Mouse (Mus musculus): ENCODE data around the gene Ccdc121. TPM values are rescaled to one million over a fixed set of nuclear protein-coding genes. Genes with fewer than 3 reads are reported as not detected.
A peak's percentile ranks its signal among the peaks of the same experiment; 100 is the strongest.
"Not testable (repeated sequence)": the region's sequence is repeated elsewhere in the genome, so short reads cannot be mapped to it uniquely, and the experiment has no call there.

The Ccdc121 gene
- total RNA-seq, 2 experiments from 2014 or later = not detected

- ATAC-seq (replicated peaks; ENCODE audit: low FRiP score, low TSS enrichment, poor library complexity, severe bottlenecking) = no peak
These were observed 6.8 kb upstream of the Ccdc121 start for GRCm38 (mm10) chr1:181518046-181518445.

DNA sequence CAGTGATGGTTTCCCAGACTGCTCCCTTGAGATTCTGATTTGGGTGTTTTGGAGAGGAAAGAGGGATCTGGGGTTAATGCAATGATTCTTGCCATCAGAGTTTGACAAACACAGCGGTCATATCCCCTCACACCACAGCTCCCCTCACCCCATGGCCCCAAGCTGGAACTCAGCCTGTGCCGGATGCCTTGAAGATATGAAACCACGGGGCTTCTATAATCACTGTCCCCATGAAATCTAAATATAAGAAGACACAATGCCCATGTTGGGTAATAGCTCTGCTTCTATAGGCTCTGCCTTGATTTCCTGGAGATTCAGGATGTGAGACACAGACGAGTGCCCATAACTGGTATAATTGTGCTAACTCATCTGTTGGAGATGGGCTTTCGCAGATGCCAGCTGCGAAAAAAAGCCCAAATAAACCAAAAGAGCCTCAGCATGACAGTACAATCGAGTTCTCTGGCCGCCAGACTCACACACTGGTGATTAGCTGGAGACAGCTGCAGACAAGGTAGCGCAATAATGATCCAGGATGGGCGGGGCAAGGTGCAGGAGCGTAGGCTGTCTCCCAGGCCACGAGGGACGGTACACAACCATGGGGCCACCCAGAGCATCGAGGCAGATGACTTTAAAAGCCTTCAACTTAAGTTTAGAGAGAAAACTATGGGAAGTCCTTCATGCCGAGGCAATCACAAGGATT, 1.3 kb upstream of the Ccdc121 start:
- no peak for ATAC-seq (replicated peaks; ENCODE audit: low FRiP score, low TSS enrichment, poor library complexity, severe bottlenecking)

DNA sequence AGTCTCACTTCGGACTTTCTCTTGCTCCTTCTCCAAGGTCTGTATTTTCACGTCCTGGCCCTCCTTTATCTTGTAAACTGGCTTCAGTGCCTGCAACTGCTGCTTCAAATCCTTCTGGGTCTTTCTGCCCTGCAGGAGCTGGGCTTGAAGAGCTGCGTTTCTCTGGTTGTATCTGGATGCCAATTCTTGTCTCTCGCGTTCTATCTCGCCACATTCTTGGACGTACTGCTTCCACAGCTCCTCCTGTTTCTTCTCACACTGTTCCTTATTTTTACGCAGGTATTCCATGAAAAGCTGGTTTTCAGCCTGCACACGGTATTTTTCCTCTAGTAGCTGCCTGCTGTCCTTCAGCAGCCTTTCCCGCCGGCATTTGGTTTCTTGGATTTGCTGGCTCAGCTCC, 396 bp downstream of the Ccdc121 start:
- not testable (repeated sequence) for ATAC-seq (replicated peaks; ENCODE audit: low FRiP score, low TSS enrichment, poor library complexity, severe bottlenecking)

DNA sequence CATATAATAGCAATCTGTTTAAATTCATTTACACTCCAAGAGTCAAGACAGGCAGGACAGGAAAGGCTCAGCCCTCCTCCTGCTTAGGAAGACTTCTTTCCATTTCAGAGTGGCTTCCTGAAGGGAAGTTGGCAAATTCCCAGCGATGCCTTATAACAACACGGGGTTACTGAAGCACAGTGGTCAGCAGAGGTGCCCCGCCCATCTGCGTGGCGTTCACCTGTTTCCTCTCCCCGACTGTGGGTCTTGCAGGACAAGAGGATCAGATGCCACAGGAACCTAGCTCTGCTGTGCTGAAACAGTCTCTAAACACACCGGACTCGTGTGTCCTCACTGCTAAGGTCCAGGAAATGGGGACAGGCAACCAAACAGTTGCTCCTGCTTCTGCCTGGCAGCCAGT, 5.9 kb downstream of the Ccdc121 start:
- no peak for ATAC-seq (replicated peaks; ENCODE audit: low FRiP score, low TSS enrichment, poor library complexity, severe bottlenecking)

GRCm38 (mm10) chr1:181503471-181503870, 7.8 kb downstream of the Ccdc121 start:
- ATAC-seq (replicated peaks; ENCODE audit: low FRiP score, low TSS enrichment, poor library complexity, severe bottlenecking) = no peak

- no peak for ATAC-seq (replicated peaks; ENCODE audit: low FRiP score, low TSS enrichment, poor library complexity, severe bottlenecking)
These were observed 26.6 kb downstream of the Ccdc121 start for GRCm38 (mm10) chr1:181484696-181485095.

GRCm38 (mm10) chr1:181476557-181476956, 34.7 kb downstream of the Ccdc121 start:
- no peak for ATAC-seq (replicated peaks; ENCODE audit: low FRiP score, low TSS enrichment, poor library complexity, severe bottlenecking)

GRCm38 (mm10) chr1:181476141-181476540, 35.1 kb downstream of the Ccdc121 start:
- no peak for ATAC-seq (replicated peaks; ENCODE audit: low FRiP score, low TSS enrichment, poor library complexity, severe bottlenecking)

GRCm38 (mm10) chr1:181469415-181469814, 41.8 kb downstream of the Ccdc121 start:
- no peak for ATAC-seq (replicated peaks; ENCODE audit: low FRiP score, low TSS enrichment, poor library complexity, severe bottlenecking)

DNA sequence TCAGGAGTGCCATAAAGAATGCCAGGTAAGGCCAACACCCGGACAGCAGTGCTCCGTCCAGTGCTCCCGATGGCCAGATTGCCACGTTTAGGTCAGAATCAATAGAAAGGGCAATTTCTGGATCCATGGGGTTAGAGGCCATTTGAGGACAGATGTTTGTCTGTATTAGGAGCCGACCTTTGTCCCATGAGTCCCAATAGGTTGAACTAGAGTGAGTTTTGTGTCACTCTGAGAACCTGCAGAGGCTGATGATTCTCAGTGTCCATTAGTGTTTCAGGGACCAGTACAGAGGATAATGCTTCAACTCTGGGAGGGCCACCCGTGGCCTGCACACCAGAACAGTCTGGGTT, 44.0 kb downstream of the Ccdc121 start:
- ATAC-seq (replicated peaks; ENCODE audit: low FRiP score, low TSS enrichment, poor library complexity, severe bottlenecking) = no peak

DNA sequence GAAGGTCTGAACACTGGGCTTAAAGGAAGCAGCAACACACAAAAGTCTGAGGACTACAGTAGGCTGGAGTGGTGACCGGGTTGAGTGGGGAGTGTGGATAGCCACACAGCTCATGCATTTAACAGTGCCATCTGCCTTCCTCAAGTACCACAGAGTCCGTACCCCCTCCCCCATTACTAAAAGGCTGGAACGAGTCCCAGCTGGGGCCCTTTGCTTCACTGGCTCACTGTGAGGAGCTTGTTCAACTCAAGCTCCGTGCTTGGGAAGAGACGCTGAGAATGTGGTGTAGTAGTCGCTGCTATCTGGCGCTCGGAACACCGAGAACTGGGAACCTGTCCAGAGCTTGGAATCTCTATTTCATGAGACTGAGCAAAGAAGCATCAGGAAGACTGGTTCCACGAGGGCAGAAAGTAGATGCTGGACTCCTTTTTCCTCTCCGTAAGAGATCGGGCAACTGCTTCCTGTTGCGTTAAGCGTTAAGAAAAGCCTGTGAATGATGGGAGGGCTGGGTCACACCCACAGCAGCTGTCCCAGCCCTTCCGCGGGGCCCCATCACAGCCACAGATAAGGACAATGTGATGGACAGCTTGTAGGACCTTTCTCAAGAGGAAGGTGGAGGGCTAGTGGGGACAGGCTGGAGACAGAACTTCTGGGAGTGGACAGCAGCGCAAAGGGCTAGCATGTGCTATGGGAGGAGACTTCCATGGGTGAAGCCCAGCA, 44.5 kb downstream of the Ccdc121 start:
- no peak for ATAC-seq (replicated peaks; ENCODE audit: low FRiP score, low TSS enrichment, poor library complexity, severe bottlenecking)

DNA sequence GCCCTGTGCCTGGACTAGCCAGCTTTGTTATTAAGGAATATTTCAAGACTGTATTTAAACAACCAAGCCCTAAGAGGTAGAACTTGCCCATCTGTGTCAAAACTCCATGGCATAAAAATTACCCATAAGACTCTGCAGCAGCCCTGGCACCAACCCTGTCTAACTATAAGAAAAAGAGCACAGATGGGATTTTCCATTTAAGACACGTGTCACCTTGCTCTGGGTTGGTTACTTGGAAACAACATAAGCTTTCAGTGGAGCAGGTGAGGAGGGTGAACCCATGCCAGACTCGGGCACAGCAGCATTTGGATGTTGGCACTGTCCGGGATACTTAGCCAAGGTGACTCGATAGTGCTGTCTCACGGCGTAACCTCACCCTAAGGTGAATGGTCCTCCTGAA, 45.2 kb downstream of the Ccdc121 start:
- ATAC-seq (replicated peaks; ENCODE audit: low FRiP score, low TSS enrichment, poor library complexity, severe bottlenecking) = no peak

DNA sequence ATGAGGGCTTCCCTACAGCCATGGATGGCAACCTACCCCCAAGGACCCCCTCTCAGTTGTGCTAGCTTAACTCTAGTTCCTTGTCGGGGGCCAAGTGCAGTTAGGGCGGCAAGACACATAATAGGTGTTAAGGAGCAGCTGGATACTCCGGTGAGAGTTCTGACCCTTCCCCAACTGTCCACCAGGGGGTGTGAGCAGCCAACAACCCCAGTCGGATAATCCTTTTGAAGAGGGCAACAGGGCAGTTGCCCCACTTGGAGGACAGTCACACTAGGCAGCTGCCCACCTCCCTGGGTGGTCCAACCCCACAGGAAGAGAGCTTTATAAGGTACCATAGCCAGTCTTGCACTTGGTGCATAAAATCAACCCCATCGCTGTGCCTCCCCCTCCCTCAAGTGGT, 46.2 kb downstream of the Ccdc121 start:
- peak; percentile 84 for ATAC-seq (replicated peaks; ENCODE audit: low FRiP score, low TSS enrichment, poor library complexity, severe bottlenecking)

DNA sequence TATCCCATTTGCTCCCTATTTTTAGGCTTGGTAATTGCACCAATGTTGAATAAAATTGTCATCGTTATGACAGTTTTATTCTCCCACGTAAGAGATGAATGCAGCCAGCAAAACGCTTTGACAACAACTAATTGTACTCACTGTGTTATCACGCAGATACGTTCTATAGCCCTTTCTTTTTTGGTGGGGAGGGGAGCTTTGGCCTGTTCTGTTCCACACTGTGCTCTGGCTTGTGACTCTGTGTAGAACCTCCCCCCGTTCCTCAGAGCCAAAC, 48.4 kb downstream of the Ccdc121 start:
- ATAC-seq (replicated peaks; ENCODE audit: low FRiP score, low TSS enrichment, poor library complexity, severe bottlenecking) = no peak

DNA sequence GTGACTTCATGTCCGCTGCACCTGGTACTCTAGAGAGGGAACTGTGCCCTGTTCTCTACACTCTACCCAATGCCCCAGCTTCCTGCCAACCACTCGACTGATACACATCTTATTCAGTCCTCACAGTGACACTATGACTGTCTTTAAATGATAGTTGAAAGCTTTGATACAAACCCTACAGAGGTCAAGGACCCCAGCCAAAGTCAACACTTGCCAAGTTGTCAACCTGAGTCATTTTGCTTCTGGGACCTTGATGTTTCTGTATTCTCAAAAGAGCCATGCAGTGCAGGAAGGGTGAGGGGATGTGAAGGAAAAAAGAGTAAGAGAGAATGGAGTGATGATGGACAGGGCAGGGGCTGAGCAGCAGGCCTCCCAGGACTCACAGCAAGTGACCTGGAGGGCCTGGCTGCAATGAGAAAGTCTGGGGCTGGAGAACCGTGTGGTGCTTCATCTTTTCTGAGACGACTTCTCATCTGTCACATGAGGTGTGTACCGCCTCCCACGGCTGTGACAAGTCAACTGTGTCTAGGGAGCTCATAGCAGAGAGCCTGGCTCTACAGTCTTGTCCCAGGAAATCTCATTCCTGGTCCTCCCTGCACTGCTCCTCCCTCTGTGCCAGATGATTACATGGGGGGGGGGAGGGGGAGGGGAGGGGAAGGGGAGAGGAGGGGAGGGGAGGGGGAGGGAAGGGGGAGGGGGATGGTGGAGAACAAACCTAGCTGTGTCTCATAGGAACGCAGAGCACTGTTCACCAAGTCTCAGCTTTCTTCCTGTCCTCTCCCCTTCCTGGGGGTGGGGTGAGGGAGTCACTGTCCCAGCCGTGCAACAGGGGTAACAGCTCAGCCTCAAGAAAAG, 49.0 kb downstream of the Ccdc121 start:
- ATAC-seq (replicated peaks; ENCODE audit: low FRiP score, low TSS enrichment, poor library complexity, severe bottlenecking) = no peak

DNA sequence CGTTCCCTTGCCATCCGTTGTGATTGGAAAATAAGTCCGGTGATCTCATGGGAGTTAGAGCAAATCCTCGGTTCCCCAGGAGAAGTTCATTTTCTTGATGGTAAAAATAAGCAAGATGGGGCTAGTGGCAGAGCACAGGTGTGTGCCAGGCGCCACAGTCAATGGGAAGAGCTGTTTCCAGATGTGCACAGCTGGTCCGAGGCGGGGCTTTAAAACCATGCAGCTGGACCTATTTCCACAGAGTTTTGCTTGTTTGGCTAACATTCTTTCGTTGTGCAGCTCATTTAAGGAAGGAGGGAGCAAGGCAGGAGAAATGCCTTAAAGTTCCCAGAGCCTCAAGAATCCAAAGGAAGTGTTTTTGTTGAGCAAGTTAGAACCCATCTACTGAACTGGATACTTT, 49.8 kb downstream of the Ccdc121 start:
- ATAC-seq (replicated peaks; ENCODE audit: low FRiP score, low TSS enrichment, poor library complexity, severe bottlenecking) = no peak

DNA sequence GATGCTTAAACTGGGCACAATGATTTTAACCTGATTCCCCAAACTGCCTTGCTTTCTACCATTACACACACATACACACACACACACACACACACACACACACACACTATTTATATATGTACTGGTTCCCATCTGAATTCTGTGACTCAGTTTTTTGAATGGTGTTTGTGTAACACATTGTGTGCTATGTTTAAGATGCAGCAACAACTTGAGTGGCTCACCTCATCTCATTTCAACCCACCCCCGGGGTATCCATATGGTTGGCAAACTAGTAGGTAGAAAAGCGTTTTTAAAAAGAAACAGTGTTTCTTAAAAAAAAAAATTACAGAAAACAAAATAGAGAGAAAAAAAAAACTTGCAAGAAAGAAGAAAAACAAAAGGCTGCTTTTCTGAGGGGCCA, 51.0 kb downstream of the Ccdc121 start:
- no peak for ATAC-seq (replicated peaks; ENCODE audit: low FRiP score, low TSS enrichment, poor library complexity, severe bottlenecking)
